Mouse (Mus musculus) heart, postnatal 36 days (tissue): ENCODE measurements around the gene Gm21983. TPM values are rescaled to one million over a fixed set of nuclear protein-coding genes. Genes with fewer than 3 reads are reported as not detected.

Source experiments
- DNase-seq, 2 experiments: peaks; one replicate each; pipeline ENCODE4 v3.0.0; 2021 to 2022
- intact Hi-C: fragments of 180-260 bp; cut with DNase I; formaldehyde crosslinking; loops from one replicate; pipeline ENCODE4 v1.15.1; 2025
- microRNA-seq, 2 experiments: library from miRNA; unstranded; fragments of <30 nt; microRNA quantifications; one replicate each; pipeline ENCODE4 v1.2.0; 2021; ENCODE audit warnings: borderline number of aligned reads in 2 of 2
- total RNA-seq, 2 experiments: library from RNA; stranded (reverse); gene quantifications; 2 replicates each; pipeline ENCODE4 v1.2.3; 2021

Gene Gm21983
- total RNA-seq, 2 experiments from 2014 or later, result not detected

DNA sequence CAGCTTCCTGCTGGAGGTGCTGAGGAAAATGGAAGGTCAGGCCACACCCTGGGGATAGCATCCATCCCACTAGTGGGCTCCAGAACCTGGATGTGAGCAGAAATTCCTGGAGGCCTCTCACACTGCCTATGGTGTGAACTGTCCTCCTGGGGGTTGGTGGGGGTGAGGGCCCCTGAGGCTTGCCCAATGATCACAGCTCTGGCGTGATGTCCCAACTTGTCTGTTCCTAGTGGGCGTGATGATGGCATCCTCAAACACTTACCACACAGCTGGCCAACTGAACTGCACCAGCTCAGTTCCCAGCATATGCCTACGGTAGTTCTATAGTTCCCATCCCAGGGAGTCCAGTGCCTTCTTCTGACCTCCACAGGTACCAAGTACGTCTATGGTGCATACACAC is 55.9 kb downstream of the Gm21983 start:
- intact Hi-C loops, result loop anchor here (5.0 kb wide), 1 partner anchor 358 kb away; no protein-coding TSS in a partner anchor
- no peak for DNase-seq

DNA sequence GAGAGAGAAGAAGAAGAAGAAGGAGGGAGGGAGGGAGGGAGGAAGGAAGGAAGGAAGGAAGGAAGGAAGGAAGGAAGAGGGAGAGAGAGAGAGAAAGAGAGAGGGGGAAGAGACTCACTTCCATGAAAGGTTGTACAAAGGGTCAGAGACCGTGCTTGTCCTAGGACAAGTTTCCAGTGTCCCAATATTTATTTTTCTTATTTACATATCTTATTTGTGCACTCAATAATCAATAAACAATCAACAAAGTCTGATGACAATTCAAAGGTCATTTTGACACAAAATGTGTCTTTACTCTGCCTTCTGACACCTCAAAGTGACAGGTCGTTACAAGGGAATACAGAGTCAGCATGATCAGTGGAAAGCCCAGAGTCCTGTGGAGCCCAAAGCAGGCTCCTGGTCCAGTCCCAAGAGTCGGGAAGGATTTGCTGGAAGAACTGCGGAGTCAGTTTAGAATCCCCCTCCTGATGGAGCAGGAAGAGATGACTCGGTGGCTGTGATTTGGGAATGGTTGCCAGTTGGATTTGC is 56.5 kb downstream of the Gm21983 start:
- intact Hi-C loops, result no loop called here
- no peak for DNase-seq

DNA sequence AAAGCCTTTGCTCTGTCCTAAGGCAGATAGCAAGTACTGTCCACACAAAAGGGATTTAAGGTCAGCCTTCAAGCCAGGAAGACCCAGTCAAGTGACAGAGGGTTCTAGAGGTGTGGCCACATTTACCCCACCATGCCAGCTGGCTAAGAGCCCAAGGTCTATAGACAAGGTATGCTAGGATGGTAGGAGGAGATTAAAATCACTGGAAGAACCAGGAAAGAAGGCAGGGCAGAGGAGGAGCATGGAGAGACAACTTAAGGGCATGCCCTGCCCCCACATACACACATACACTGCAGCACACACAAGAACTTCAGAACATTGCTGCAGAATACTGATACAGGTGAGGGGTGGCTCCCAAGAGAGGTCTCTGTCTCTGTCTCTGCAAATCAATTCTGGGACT is 61.2 kb downstream of the Gm21983 start, which contains the start of gene Cyp2f2:
Gene Cyp2f2, plus strand, starts transcription at position 234 of the 400 bp plus-strand sequence.
- no peak for DNase-seq
- intact Hi-C loops, result no loop called here

Small RNAs within 50 kb of the gene (microRNA-seq; reads per million reads assigned to microRNA genes)
- gene Mir1191 (0 to 0.72 reads per million in 2 experiments), gene Mir3101 (0 reads per million in 2 experiments)

Other genes with a start within 250 kb of the Gm21983 start
- not detected for gene Cyp2a22, start 241.7 kb downstream of the Gm21983 start, total RNA-seq
- not detected for gene Cyp2a12, start 152.0 kb downstream of the Gm21983 start, total RNA-seq
- under 1 TPM; 0.22 to 0.43 TPM for gene Cyp2f2, start 61.2 kb downstream of the Gm21983 start, total RNA-seq
- not detected for gene Cyp2t4, start 27.4 kb downstream of the Gm21983 start, total RNA-seq
- gene Egln2, start 14.3 kb downstream of the Gm21983 start, total RNA-seq, result 10 to 100 TPM; 59.3 to 61.7 TPM
- 10 to 100 TPM; 14.5 to 15.7 TPM for gene Rab4b, start 2.2 kb downstream of the Gm21983 start, total RNA-seq
- not detected for gene Mia, start 71 bp upstream of the Gm21983 start, total RNA-seq
- 10 to 100 TPM; 16.3 to 16.6 TPM for gene BC024978, start 14.7 kb upstream of the Gm21983 start, total RNA-seq
- 10 to 100 TPM; 35.4 to 41.9 TPM for gene Snrpa, start 15.2 kb upstream of the Gm21983 start, total RNA-seq
- gene Itpkc, start 47.6 kb upstream of the Gm21983 start, total RNA-seq, result 1 to 10 TPM; 5.1 to 5.6 TPM
- 10 to 100 TPM in 1 of 2 experiments, 1 to 10 TPM in 1; 8.8 to 11.2 TPM for gene Coq8b, start 51.9 kb upstream of the Gm21983 start, total RNA-seq
- gene Numbl, start 77.3 kb upstream of the Gm21983 start, total RNA-seq, result 1 to 10 TPM; 5.7 to 6.1 TPM
- gene Ltbp4, start 156.6 kb upstream of the Gm21983 start, total RNA-seq, result 100 to 1,000 TPM; 207 to 236 TPM
- gene Shkbp1, start 174.9 kb upstream of the Gm21983 start, total RNA-seq, result 1 to 10 TPM; 6.5 to 7.5 TPM
- gene Gm20479, start 176.3 kb upstream of the Gm21983 start, total RNA-seq, result not detected